Mouse (Mus musculus): Measurements from ENCODE around the gene Kmt5b.
A peak's percentile ranks its signal among the peaks of the same experiment; 100 is the strongest.

Kmt5b gene

DNA sequence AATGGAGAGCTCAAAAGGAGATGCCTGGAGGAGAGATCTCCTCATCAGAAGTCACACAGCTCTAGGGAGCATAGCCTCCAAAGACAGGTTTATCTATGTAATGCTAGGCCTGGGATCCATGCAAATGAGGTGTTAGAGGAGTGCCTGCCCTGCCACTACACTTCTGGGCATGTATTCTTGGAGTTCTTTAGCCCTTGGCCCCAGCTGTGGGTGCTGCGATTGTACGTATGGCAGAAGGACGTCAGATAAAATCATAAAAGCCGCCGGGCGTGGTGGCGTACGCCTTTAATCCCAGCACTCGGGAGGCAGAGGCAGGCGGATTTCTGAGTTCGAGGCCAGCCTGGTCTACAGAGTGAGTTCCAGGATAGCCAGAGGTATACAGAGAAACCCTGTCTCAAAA, 78.1 kb downstream of the Kmt5b start:
- no peak for DNase-seq

DNA sequence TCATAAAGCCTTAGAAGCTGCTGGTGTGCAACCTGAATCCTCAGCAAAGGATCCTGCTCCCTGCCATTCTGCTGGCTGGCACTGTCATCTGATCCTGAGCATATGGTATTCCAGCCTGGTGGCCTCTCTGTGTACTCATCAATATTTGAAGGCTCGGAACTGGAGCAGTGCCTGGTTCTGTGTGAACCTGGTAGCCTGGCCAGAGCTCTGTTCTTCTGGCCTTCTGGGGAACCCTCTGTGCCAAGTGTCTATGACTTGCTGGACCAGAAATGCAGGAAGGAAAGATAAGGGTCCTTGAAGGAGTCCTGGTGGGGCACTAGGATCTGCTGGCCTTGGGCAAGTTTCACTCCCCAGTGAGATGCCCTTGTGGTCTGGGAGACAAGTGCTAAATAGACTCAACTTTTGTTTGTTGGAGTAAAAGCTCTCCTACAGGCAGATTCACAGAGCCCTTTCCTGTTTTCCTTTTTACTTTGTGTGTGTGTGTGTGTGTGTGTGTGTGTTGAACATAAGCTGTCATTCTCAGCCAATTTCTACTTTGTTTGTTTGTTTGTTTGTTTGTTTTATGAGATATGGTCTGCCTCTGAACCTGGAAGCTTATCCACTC, 78.7 kb downstream of the Kmt5b start:
- no peak for DNase-seq

DNA sequence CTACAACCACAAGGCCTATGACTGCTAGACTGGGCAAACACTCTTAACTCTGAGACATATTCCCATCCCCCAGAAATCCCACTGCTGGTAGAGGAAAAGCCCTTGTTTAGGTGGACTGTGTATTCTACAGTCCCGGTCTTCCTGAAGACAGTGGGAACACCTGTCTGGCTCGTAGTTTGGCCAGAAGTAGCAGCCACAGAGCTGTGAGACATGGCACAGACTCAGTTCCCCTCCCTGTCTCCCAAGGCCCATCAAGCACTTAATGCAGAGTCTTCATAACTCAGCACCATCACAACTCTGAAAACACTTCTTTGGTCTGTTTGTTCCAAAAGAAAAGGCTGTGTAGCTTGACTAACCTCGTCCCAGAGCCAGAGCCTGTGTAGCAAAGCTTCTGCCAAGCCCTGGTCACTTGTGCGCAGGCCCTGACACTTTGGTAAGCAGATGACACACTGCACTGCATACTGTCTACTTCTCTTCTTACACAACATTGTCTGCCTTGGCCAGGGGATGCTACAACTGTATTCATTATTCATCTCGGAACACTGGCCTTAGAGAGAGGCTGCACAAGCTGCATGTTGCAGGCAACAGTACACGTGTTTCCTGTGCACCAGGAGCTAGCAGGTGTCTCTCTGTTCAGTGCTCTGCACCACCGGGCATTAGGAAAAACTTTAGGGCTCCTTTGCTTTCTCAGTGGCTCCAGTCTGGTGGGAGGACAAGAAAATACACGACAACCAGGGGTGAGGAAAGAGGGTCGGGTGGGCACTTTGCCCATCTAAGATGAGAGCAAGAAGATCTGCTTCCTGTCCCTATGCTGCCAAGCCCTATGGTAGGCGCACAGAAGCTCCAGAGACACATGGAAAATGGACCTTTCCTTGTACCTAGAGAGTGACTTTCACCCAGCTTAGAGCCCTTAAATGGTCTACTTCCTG, 79.7 kb downstream of the Kmt5b start:
- DNase-seq: no peak

DNA sequence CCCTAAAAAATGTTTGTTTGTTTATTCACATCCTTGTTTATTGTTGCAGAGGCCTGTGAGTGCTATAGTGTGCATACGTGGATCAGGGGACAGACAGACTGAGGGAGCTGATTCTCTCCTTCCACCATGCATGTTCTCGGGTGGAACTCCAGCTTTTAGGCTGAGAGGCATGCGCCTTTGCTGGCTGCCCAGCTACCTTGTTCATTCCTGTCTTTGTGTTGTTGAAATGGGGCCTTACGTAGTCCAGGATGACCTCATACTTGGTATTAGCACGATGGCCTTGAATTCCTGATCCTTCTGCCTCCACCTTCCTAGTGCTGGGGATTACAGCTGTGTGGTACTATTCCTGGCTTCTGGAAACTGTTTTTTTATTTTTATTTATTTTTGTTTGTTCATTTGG, 80.5 kb downstream of the Kmt5b start:
- DNase-seq: no peak

DNA sequence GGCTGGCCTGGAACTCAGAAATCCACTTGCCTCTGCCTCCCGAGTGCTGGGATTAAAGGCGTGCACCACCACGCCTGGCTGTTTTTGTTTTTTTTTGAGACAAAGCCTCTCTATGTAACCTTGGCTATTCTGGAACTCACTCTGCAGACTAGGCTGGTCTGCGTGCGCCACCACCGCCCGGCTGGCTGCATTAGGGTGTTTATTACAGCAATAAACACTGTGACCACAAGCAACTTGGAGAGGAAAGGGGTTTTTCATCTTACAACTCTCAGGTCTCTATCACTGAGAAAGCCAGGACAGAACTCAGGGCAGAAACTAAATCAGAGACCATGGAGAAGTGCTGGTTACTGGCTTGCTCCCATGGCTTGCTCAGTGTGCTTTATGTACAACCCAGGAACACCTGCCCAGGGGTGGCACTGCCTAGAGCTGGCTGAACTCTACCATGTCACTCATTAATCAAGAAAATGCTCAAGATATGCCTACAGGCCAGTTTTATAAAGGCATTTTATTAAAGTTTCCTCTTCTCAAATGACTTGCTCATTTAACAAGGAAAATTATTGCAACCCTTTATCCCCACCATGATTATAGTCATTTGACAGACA, 81.1 kb downstream of the Kmt5b start:
- DNase-seq: no peak

DNA sequence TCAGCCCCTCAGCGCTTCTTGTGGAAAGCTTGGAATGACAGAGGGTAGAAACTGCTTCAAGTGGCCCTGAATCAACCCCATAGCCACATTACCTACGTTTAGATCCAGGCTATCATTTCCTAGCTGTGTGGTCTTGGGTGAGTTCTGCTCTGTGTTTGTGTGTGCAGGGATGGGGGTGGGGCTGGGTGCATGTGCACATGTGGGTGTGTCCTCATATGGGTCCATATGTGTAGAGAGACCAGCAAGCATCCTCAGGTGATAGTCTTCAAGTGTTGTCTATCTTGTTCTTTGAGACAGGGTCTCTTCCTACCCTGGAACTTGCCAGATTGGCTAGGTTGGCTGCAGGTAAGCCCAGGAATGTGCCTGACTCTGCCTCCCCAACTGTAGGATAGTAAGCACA, 82.0 kb downstream of the Kmt5b start:
- no peak for DNase-seq

DNA sequence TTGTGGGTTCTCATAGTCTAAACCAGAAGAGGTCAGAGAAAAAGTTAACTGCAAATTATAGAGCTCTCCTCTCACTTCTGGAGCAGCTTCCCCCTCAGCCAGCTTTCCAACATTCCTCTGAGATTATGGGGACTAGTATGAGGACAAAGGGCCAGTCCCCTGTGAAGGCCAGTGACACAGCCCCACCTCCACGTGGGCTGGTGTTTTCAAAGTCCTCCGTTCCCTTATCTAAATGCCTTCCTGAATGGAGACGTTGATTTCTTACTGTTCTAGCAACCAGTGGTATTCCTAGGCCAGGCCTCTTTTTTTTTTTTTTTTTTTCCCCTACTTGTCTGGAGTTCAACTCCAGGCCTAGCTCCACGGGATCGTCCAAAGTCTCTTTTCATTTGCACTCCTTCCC, 82.9 kb downstream of the Kmt5b start:
- DNase-seq: no peak

DNA sequence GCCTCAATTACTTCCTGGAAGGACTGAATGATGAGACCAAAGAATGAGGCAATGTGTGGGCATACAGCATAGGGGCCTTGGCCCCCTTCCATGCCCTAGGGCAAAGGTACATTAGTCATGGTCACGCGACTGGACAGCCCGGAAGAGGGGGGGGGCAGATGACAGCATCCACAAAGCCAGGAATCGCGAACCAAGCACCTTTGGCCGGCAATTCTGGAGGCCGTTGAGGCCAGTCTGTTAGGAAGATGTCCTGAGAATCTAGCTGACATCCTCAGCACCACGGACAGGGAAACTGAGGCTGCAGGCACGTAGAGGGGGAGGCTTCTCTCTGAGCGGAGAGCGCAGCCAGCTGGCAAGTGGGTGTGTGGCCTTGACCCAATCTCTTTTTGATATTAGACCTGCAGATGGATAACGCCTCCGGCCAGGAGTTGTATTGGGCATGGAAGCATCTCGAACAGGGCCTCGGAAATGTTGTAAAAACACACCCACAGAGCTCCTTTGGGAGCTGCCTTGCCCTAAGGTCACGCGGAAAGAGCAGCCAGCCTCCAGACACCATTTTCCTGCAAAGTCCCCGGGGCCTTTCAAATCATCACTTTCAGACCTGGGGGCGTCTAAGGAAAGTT, 83.7 kb downstream of the Kmt5b start:
- peak; percentile 21 for DNase-seq

DNA sequence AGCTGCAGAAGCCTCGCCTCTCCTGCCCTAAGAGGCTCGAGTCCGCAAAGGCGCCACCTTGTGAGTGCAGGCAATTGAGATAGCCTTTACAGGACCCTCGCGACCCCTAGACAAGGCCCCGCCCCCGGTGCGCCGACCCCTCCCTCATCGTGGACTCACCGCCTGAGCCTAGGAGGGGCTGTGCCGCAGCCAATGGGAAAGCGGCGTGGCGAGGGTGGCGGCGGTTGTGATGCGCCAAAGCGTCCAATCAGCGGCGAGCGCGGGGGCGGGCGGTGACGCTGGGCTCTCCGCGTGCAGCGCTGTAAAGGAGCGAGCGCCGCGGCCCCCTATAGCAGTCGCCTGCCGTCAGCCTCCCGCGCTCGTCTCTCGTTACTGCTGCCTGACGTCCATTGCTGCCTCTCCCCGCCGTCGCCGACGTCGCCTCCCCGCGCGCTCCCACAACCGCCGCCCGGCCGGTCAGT, 84.3 kb downstream of the Kmt5b start, which contains the start of gene Chka:
Chka (plus strand) TSS at position 272 of the 461 bp plus-strand sequence.
- peak; percentile 99 for DNase-seq

DNA sequence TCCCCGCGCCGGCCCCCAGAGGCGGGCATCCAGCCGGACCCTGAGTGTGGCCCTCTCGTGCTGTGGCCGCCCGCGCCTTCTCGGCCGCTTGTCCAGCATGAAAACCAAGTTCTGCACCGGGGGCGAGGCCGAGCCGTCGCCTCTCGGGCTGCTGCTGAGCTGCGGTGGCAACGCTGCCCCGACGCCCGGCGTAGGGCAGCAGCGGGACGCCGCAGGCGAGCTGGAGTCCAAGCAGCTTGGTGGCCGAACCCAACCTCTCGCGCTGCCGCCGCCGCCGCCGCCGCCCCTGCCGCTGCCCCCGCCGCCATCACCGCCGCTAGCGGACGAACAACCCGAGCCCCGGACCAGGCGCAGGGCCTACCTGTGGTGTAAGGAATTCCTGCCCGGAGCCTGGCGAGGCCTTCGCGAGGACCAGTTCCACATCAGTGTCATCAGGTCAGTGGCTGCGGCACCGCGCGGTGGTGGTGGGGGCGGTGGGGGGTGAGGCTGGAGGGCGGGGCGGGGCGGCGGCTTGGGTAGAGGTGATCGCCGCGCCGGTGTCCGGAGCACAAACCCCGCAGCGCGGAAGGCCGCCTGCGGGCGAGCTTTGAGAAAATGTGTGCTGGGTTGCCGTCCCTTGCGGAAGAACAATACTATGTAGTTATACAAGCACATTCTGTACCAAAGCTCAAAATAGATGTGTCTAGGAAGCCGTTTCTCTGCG, 84.9 kb downstream of the Kmt5b start:
- peak; percentile 39 for DNase-seq

DNA sequence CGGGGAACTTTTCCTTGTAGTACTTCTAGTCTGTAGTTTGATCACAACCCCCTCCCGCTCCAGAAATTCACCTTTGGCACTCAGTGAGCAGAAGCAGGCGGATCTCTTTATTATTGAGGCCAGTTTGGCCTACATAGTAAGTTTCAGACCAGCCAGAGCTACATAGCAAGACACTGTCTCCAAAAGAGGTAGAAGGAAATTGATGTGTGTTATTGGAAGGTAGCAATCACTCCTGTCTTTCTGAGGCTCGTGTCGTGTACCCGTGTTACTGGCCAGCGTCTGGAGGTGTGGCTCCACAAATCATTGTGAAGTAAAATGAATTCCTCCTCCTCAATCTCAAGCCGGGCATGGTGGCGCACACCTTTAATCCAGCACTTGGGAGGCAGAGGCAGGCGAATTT, 85.9 kb downstream of the Kmt5b start:
- no peak for DNase-seq

DNA sequence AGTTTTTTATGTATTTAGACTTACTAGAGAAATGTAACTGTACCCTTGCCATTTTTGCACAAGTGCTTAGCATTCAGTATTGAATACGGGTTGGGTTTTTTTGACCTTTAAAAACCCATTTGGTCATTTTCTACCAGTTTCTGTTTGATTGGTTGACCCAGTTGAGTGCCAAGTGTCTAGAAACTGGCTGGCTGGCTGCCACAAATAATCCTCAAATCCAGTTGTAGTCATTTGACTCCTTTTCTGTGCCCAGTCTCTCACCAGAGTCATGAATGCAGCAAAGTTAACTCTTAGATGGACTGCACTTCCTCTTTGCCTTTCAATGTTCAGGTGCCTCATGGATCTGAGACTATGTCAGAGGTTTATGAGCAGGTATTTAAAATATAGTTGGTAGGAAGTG, 86.7 kb downstream of the Kmt5b start:
- DNase-seq: peak; percentile 17

DNA sequence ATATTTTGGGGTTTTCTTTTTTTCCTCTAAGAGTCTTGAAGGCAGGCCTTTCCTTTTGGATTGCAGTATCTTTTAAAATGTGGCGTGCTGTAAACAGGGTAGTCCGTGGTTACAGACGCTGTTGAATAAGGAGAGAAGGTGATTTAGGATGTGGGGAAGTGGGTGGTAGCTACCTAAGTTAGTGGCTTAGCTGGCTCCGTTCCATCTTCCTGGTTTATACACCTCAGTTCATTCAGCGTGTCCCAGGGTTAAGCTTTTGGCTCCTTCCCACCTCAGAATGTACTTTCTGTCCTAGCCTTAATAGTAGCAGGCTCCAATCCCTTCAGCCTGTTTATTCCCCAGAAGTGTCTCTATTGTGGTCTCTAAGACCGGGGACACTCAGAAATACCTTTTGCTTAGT, 87.9 kb downstream of the Kmt5b start:
- no peak for DNase-seq

DNA sequence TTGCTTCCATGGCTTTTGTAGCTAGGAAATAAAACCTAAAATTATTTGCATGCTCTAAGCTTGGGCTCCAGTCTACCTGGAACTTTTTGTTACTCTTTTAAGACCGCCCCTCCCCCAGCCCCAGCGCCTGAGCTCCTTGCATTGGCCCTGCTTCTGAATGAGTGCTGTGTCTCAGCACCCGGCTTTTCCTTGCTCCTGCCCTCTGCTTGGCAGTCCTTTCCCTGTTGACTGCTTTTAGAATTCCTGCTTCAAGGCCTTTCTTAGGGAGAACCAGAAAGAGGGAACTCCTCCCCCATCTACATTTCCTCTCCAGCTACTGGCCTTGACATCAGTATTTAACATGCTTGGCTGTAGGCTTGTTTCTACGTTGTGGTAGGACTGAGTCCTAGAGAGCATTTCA, 88.4 kb downstream of the Kmt5b start:
- peak; percentile 41 for DNase-seq

DNA sequence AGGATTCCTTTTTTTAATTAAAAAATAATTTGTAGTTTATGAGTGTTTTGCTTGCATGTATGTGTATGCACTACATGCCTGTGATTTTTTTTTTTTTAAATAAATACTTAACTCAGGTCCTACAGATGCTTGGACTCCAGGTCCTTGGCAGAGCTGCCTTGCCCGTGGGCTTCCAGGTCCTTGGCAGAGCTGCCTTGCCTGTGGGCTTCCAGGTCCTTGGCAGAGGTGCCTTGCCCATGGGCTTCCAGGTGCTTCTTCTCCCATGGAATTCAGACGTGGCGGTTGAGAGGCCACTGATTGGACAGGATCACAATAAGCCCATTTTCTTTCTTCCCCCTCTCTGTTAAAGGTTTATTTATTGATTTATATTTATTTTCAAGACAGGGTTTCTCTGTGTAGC, 90.0 kb downstream of the Kmt5b start:
- no peak for DNase-seq

DNA sequence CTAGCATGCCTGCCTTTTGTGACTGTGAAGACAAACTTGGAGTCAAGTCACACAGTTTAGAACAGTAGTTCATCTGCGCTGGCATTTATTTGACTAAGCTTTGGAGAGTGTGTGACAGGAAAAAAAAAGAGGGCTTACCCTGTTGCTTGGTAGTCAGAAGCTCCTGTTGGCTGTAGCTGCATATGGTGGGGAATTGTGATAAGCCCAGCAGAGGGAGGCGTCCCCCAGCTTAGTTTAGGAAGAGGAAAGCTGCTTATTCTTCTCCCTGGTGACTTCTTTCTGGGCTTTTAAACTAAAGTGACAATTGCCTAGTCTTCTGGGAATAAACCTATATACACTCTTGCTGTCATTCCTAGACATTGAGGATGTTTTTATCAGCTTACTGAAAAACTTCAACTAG, 95.5 kb downstream of the Kmt5b start:
- no peak for DNase-seq

DNA sequence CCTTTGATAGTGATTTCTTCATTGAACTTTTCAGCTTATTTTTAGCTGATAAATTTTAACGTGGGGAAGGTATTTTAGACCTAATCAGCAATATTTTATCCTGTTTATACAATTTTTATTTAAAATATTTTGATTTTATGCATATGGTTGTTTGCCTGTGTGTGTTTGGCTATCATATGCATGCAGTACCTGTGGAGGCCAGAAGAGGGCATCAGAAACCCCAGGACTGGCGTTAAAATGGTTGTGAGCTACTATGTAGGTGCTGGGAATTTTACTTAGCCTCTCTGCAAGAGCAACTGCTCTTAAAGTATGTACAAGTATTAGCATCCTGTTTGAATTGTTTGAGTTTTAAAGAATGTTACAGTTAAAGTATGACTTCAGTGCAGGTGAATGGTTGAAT, 97.7 kb downstream of the Kmt5b start:
- no peak for DNase-seq

Measured in right cerebral cortex, adult 18-20 months (tissue).